Mouse (Mus musculus): ENCODE data around the gene Bfar.

DNA sequence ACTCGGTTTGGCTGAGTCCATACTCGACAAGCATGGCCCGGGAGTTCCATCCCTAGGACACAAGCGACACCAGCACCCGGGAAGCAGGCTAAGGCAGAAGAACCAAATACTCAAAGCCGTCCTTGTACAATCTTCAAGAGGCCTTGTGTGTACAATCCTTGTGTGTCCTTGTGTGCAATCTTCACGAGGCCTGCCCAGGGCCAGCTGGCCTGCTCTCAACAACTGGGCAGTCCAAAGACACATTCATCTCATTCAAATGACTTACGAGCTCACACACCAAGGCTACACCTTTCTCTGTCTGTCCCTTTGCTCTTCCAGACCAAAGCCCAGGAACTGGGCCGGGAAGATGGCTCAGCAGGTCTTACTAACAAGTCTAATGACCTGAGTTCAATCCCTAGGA is 10.9 kb upstream of the Bfar start:
- TF ChIP-seq CTCF (IDR thresholded peaks at IDR 0.05; ENCODE audit: low read depth): no peak
- no peak for TF ChIP-seq EP300 (optimal IDR thresholded peaks at IDR 0.05)

Measured in stomach, postnatal 0 days (tissue).